Mouse (Mus musculus) ES-E14 (cell line): ENCODE results near the gene Alkbh1. TPM values are rescaled to one million over a fixed set of nuclear protein-coding genes. Genes with fewer than 3 reads are reported as not detected.

Experiments used
- DNase-seq: peaks from one replicate; pipeline ENCODE4 v3.0.0-alpha.2; 2013; ENCODE audit warnings: low read depth, low spot score
- H3K27ac ChIP-seq: 2 replicates; pipeline ENCODE4 v1.5.1; 2012; ENCODE audit warnings: low read depth, mild to moderate bottlenecking, low read length, moderate library complexity, mixed read lengths; ENCODE audit not compliant: poor library complexity, insufficient read depth, severe bottlenecking
- H3K36me3 ChIP-seq: 2 replicates; pipeline ENCODE4 v1.6.1; 2012; ENCODE audit warnings: mild to moderate bottlenecking, low read length, moderate library complexity, mixed read lengths; ENCODE audit not compliant: control insufficient read depth, poor library complexity, insufficient read depth, severe bottlenecking
- H3K4me1 ChIP-seq, 2 experiments: fragments of 150-350 bp in 1 of 2; sonication (generic) in 1 of 2; 2 replicates each; pipeline ENCODE4 v1.6.1; 2012; ENCODE audit warnings: low read length in 2 of 2, mild to moderate bottlenecking in 1 of 2, mixed read lengths in 1 of 2; ENCODE audit not compliant: control insufficient read depth in 2 of 2, insufficient read depth in 2 of 2, poor library complexity in 1 of 2
- H3K4me3 ChIP-seq, 2 experiments: fragments of 150-350 bp in 1 of 2; sonication (generic) in 1 of 2; 2 replicates each; pipeline ENCODE4 v1.5.1; 2012; ENCODE audit warnings: low read length in 2 of 2, low read depth in 1 of 2, mild to moderate bottlenecking in 1 of 2, mixed read lengths in 1 of 2; ENCODE audit not compliant: insufficient read depth in 1 of 2, poor library complexity in 1 of 2, severe bottlenecking in 1 of 2
- H3K9ac ChIP-seq: 2 replicates; pipeline ENCODE4 v1.6.1; 2012; ENCODE audit warnings: low read depth, mild to moderate bottlenecking, low read length, mixed read lengths; ENCODE audit not compliant: poor library complexity, insufficient read depth, severe bottlenecking
- H3K9me3 ChIP-seq: fragments of 150-350 bp; sonication (generic); 2 replicates; pipeline ENCODE4 v1.6.1; 2012; ENCODE audit warnings: low read depth, mild to moderate bottlenecking, low read length; ENCODE audit not compliant: control insufficient read depth, insufficient read depth
- CHD2 ChIP-seq: IDR thresholded peaks from 2 replicates; pipeline ENCODE4 v1.6.1; 2014; ENCODE audit warnings: mild to moderate bottlenecking, low read depth, low read length, inconsistent platforms
- HCFC1 ChIP-seq: IDR thresholded peaks from 2 replicates; pipeline ENCODE4 v1.6.1; 2012; ENCODE audit warnings: low read length, inconsistent platforms, borderline replicate concordance; ENCODE audit not compliant: insufficient read depth
- MAFK ChIP-seq: IDR thresholded peaks from 2 replicates; pipeline ENCODE4 v1.6.1; 2014; ENCODE audit warnings: mild to moderate bottlenecking, low read depth, low read length, inconsistent platforms; ENCODE audit not compliant: insufficient read depth
- ZC3H11A ChIP-seq: IDR thresholded peaks from 2 replicates; pipeline ENCODE4 v1.6.1; 2012; ENCODE audit warnings: low read depth, mild to moderate bottlenecking, inconsistent platforms, low read length, borderline replicate concordance
- ZNF384 ChIP-seq: IDR thresholded peaks from 2 replicates; pipeline ENCODE4 v1.6.1; 2012; ENCODE audit warnings: low read depth, low read length, inconsistent platforms
- in situ Hi-C, 2 experiments: fragments of 600-800 bp; cut with MboI; formaldehyde crosslinking; loops; one replicate each; pipeline ENCODE4 v1.15.1; 2025; ENCODE audit warnings: low sequenced_read_pairs in 2 of 2, inconsistent platforms in 1 of 2; ENCODE audit not compliant: unreplicated experiment in 2 of 2
- total RNA-seq: library from RNA; depleted of rRNA; stranded (reverse); fragments of 300-350 nt; gene quantifications from 2 replicates; pipeline ENCODE4 v1.2.3, GENCODE M21; 2012

The Alkbh1 gene
- total RNA-seq, 1 experiment, result 90.0 TPM

DNA sequence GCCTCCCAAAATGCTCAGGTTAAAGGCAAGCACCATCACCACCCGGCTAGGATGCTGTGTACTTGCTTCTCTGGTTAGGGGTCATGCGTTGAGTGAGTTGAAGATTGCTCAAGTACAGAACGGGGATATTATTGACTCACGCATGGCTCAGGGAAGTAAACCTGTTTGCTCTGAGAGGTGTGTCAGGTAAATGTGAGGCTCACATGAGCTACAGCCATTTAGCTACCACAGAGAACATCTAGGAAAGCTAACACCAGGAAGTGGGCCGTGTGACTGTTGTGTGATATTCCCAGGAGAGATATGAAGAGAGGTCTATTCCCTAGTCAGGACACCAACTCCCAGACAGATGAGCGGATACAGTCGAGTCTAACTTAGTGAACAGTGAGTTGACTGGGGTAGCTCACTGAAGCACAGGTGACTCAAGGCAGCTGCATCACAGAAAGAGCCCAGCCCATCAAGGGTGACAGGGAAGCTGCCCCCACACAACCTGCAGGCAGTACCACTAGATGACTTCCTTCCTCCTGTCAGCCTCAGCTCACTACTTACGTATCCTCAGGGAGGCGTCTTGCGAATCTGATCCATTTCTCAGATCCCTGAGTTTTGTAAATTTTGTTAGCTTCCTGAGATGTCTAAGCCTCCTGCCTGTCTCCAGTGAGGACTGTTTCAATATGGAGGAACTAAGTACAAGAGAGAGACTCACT lies 44.5 kb downstream of the Alkbh1 start:
- Histone ChIP-seq H3K9ac (no peak overlapping the region), H3K9me3 (no peaks in the 10 kb centered on the region), H3K36me3 (no peaks in the 10 kb centered on the region), H3K27ac (no peak overlapping the region), H3K4me3 (no peak overlapping the region), H3K4me1 (no peaks in the 10 kb centered on the region)
- in situ Hi-C loops, result no loop called here
- no peak for DNase-seq
- TF ChIP-seq ZC3H11A (no peak), ZNF384 (no peak), MAFK (no peak), CHD2 (no peak), HCFC1 (no peak)

DNA sequence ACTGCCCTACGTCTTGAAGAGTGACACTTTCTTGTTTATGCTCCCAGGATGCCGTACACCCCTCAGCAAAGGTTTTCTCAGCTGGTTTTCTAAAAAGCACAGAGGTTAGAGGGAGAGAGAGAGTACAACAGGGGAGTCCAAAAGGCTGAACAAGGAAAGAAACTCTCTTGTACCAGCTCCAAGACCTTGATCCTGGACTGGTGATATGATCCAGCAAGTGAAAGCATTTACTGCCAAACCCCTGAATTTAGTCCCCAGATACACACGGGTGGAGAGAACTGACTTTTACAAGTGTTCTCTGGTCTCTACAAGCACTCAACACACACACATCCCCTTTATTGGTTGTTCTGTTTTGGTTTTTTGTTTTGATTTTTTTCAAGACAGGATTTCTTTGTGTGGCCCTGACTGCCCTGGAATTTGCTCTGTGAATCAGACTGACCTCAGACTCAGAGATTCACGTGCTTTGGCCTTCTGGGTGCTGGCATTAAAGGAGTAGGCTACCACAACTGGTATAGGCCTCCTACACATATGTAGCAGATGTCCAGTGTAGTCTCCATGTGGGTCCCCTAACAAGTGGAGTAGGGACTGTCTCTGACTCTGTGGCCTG lies 45.9 kb downstream of the Alkbh1 start:
- Histone ChIP-seq H3K27ac (no peak overlapping the region), H3K4me1 (no peaks in the 10 kb centered on the region), H3K36me3 (no peaks in the 10 kb centered on the region), H3K4me3 (no peak overlapping the region), H3K9ac (no peak overlapping the region), H3K9me3 (no peaks in the 10 kb centered on the region)
- TF ChIP-seq CHD2, result no peak
- in situ Hi-C loops, result no loop called here
- no peak for DNase-seq

DNA sequence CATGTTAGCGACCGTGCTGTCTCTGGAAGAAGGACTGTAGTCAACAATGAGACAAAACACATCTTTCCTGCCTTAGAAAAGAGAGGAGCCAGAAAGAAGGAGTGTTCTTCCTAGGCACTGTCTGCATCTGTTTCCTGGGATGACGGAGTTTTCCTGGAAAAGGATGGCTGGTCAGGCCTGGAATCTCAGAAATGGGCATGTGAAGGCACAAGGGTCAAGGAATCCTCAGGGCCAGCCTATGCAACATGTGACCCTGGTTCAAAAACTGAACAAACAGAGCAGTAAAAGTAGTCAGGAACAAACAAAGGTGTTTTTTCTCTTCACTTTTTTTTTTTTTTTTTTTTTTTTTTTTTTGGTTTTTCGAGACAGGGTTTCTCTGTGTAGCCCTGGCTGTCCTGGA lies 46.7 kb downstream of the Alkbh1 start:
- no peaks in the 10 kb centered on the region for H3K9me3 ChIP-seq
- no peaks in the 10 kb centered on the region for H3K36me3 ChIP-seq
- no peak for TF ChIP-seq HCFC1
- no peak for TF ChIP-seq CHD2
- no peak for TF ChIP-seq MAFK
- TF ChIP-seq ZC3H11A, result no peak
- TF ChIP-seq ZNF384, result no peak
- H3K27ac ChIP-seq, result no peak overlapping the region
- no peak overlapping the region for H3K4me3 ChIP-seq
- no peak overlapping the region for H3K9ac ChIP-seq
- no peaks in the 10 kb centered on the region for H3K4me1 ChIP-seq
- no peak for DNase-seq
- in situ Hi-C loops, result no loop called here

DNA sequence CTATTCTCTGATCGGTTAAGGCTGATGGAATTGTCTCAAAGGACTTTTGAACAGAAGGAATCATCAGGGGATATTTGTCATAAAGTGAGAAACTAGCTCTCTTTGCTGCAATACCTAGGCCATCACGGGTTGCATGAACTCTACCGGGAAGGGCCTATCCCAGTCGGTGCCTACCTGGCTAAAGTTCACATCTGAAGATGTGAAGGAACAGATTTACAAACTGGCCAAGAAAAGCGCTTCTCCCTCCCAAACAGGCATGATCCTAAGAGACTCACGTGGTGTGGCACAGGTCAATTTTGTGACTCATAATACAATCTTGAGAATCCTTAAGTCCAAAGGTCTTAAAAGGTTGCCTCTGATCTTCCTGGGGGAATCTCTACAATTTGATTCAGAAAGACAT lies 49.5 kb downstream of the Alkbh1 start:
- TF ChIP-seq HCFC1, result no peak
- H3K4me1 ChIP-seq, result no peaks in the 10 kb centered on the region
- in situ Hi-C loops, result no loop called here
- no peak overlapping the region for H3K9ac ChIP-seq
- H3K4me3 ChIP-seq, result no peak overlapping the region
- H3K27ac ChIP-seq, result no peak overlapping the region
- H3K9me3 ChIP-seq, result no peaks in the 10 kb centered on the region
- H3K36me3 ChIP-seq, result no peaks in the 10 kb centered on the region
- DNase-seq, result no peak

DNA sequence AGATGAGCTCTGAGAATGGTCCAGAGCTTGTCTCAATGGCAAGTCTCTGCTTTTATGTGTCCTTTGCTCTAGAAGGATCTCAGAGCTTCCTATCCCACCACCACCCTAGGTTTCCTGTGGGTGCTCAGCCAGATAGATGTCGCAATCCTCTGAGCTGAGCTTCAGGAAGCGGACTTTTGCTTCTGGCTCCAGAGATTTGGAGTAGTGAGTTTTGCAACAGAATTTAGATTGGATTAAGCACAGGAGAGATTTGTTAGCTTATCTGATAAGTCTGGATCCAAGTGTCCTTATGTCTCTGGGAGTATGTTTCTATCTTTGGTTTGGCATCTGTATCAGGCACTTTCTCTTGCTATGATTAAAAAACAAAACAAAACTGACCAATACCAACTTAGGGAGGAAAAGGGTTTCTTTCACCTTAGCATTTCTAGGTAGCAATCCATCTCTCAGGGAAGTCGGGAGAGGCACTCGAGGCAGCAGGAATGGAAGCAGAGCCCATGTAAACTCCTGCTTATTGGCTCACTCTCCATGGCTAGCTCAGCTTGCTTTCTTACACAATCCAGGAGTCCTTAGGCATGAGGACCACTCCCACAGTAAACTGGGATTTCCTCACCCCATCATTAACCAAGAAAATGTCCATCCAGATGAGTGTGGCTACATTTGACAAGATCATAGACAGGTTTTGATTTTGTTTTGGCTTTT lies 50.2 kb downstream of the Alkbh1 start:
- H3K9me3 ChIP-seq, result no peaks in the 10 kb centered on the region
- H3K36me3 ChIP-seq, result no peaks in the 10 kb centered on the region
- H3K4me3 ChIP-seq, result no peak overlapping the region
- in situ Hi-C loops, result no loop called here
- H3K4me1 ChIP-seq, result no peaks in the 10 kb centered on the region
- DNase-seq, result no peak
- H3K9ac ChIP-seq, result no peak overlapping the region
- no peak overlapping the region for H3K27ac ChIP-seq
- TF ChIP-seq MAFK, result no peak
- TF ChIP-seq ZC3H11A, result no peak
- no peak for TF ChIP-seq CHD2
- TF ChIP-seq HCFC1, result no peak
- no peak for TF ChIP-seq ZNF384
